Mouse (Mus musculus): ENCODE measurements at regions not wholly inside any gene's neighbourhood (a gene's known extent, or its start where the extent isn't known, plus 50 kb on each side); places are given as distances from the start of the nearest gene placed in this dataset.
A peak's percentile ranks its signal among the peaks of the same experiment; 100 is the strongest.

GRCm38 (mm10) chr1:194334752-194335719 is 283.0 kb upstream of the Plxna2 start:
- no peak for DNase-seq (ENCODE audit: low spot score in 2 of 2)

GRCm38 (mm10) chr1:194332639-194333038 is 285.4 kb upstream of the Plxna2 start:
- no peak for DNase-seq (ENCODE audit: low spot score in 2 of 2)

GRCm38 (mm10) chr1:194330471-194330870 is 287.5 kb upstream of the Plxna2 start:
- DNase-seq (ENCODE audit: low spot score in 2 of 2) = no peak

- no peak for DNase-seq (ENCODE audit: low spot score in 2 of 2)
These were observed 297.5 kb upstream of the Plxna2 start for GRCm38 (mm10) chr1:194320320-194321036.

- no peak for DNase-seq (ENCODE audit: low spot score in 2 of 2)
These were observed 299.7 kb upstream of the Plxna2 start for GRCm38 (mm10) chr1:194318351-194318750.

- no peak for DNase-seq (ENCODE audit: low spot score in 2 of 2)
These were observed 302.4 kb upstream of the Plxna2 start for GRCm38 (mm10) chr1:194315593-194315992.

GRCm38 (mm10) chr1:194310373-194310772 is 307.6 kb upstream of the Plxna2 start:
- DNase-seq (ENCODE audit: low spot score in 2 of 2) = no peak

- no peak for DNase-seq (ENCODE audit: low spot score in 2 of 2)
These were observed 309.4 kb upstream of the Plxna2 start for GRCm38 (mm10) chr1:194308648-194309047.

GRCm38 (mm10) chr1:194303951-194304350 is 314.1 kb upstream of the Plxna2 start:
- no peak for DNase-seq (ENCODE audit: low spot score in 2 of 2)

- no peak for DNase-seq (ENCODE audit: low spot score in 2 of 2)
These were observed 315.2 kb upstream of the Plxna2 start for GRCm38 (mm10) chr1:194302775-194303174.

- no peak for DNase-seq (ENCODE audit: low spot score in 2 of 2)
These were observed 336.1 kb upstream of the Plxna2 start for GRCm38 (mm10) chr1:194281941-194282340.

- no peak for DNase-seq (ENCODE audit: low spot score in 2 of 2)
These were observed 350.0 kb upstream of the Plxna2 start for GRCm38 (mm10) chr1:194268028-194268427.

GRCm38 (mm10) chr1:194262374-194262773 is 355.6 kb upstream of the Plxna2 start:
- DNase-seq (ENCODE audit: low spot score in 2 of 2) = no peak

- DNase-seq (ENCODE audit: low spot score in 2 of 2) = no peak
These were observed 358.1 kb upstream of the Plxna2 start for GRCm38 (mm10) chr1:194259957-194260356.

GRCm38 (mm10) chr1:194244776-194245366 is 373.1 kb upstream of the Plxna2 start:
- no peak for DNase-seq (ENCODE audit: low spot score in 2 of 2)

- no peak for DNase-seq (ENCODE audit: low spot score in 2 of 2)
These were observed 376.9 kb upstream of the Plxna2 start for GRCm38 (mm10) chr1:194241111-194241510.

- DNase-seq (ENCODE audit: low spot score in 2 of 2) = no peak
These were observed 386.8 kb upstream of the Plxna2 start for GRCm38 (mm10) chr1:194231206-194231605.

GRCm38 (mm10) chr1:194226550-194227160 is 391.4 kb upstream of the Plxna2 start:
- DNase-seq (ENCODE audit: low spot score in 2 of 2) = no peak

- no peak for DNase-seq (ENCODE audit: low spot score in 2 of 2)
These were observed 392.2 kb upstream of the Plxna2 start for GRCm38 (mm10) chr1:194225786-194226185.

- no peak for DNase-seq (ENCODE audit: low spot score in 2 of 2)
These were observed 394.0 kb upstream of the Plxna2 start for GRCm38 (mm10) chr1:194224046-194224445.

GRCm38 (mm10) chr1:194223610-194224009 is 394.4 kb upstream of the Plxna2 start:
- no peak for DNase-seq (ENCODE audit: low spot score in 2 of 2)

GRCm38 (mm10) chr1:194223015-194223414 is 395.0 kb upstream of the Plxna2 start:
- DNase-seq (ENCODE audit: low spot score in 2 of 2) = peak; percentile 28 to 59
